Mouse (Mus musculus) duodenum, adult 2 months (tissue): Measurements from ENCODE around the gene Urah. TPM values are rescaled to one million over a fixed set of nuclear protein-coding genes. Genes with fewer than 3 reads are reported as not detected.

Experiments used
- polyA plus RNA-seq: library from polyadenylated mRNA; depleted of rRNA; stranded (reverse); fragments of >200 nt; gene quantifications from 2 replicates; pipeline ENCODE4 v1.2.3, GENCODE M21; 2012; ENCODE audit warnings: low replicate concordance; rRNA removed

The Urah gene
- polyA plus RNA-seq = 70.0 and 92.2 TPM in 2 replicates

DNA sequence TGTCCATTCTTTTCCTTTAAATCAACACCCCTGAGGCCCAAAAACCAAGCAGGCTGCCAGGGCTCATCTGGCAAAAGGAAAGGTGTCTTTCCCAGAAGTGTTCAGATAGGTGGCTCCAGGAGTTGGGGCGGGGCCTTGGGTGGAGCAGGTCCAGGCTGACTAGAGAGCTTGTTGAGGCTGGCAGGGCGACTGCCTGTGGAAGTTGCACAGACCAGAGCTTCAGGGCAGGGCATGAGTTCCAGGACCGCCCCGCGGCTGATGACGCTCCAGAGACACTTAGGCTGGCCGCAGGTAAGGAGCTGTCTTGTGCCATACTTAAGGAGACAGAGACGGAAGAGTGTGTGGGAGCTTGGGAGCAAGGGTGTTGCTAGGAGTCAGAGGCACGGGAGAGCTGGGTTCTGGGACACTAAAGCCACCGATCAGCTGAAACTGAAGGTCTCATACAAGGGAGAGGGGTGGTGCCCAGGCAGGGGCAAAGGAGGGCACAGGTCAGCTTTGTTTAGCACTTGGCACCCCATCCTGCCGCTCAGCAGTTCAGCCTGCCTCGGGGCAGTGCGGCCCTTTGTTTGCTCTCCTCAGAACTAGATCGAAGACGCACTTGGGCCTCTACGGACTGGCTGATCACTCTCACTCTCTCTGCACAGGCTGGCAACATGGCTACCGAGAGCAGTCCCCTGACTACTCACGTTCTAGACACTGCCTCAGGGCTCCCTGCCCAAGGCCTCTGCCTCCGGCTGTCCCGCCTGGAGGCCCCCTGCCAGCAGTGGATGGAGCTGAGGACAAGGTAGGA, at the start of gene Urah:
Urah (plus strand) TSS at position 51 of the 790 bp plus-strand sequence.

GRCm38 (mm10) chr7:140787406-140788052, 47.3 kb upstream of the Urah start, which contains the start of gene Syce1:
Gene Syce1, minus strand, starts transcription at chr7:140787852.

DNA sequence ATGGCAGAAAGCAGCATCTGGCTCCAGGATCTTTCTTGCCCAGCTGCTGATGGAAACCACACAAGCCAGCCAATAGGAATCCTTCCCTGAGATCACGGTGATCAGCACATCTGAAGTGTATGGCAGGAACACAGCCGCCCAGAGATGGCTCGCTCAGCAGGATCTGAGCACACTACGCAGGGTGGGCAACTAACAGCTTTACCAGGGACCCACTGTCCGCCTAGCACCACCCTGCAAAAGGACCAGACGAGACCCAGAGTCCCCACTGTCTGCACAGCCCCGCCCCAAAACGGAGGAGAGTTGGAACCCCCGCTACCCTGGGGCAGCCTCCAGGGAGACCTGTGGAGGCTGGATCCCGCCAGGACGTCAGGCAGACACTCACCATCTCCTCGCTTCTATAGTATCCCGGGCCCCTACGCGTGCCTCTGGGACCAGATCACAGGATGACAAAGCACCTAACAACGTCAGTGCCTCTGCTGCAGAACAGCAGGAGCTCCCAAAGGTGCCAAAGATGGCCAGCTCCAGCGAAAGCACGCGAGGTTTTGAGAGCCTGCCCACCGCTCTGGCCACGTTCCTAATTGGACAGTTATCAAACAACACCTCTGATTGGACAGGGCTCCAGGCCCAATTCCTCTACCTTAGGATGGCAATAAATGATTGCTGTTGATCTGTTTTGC, 13.0 kb upstream of the Urah start, which contains the start of gene Zfp941:
Zfp941 (minus strand) TSS at position 526 of the 677 bp plus-strand sequence.

DNA sequence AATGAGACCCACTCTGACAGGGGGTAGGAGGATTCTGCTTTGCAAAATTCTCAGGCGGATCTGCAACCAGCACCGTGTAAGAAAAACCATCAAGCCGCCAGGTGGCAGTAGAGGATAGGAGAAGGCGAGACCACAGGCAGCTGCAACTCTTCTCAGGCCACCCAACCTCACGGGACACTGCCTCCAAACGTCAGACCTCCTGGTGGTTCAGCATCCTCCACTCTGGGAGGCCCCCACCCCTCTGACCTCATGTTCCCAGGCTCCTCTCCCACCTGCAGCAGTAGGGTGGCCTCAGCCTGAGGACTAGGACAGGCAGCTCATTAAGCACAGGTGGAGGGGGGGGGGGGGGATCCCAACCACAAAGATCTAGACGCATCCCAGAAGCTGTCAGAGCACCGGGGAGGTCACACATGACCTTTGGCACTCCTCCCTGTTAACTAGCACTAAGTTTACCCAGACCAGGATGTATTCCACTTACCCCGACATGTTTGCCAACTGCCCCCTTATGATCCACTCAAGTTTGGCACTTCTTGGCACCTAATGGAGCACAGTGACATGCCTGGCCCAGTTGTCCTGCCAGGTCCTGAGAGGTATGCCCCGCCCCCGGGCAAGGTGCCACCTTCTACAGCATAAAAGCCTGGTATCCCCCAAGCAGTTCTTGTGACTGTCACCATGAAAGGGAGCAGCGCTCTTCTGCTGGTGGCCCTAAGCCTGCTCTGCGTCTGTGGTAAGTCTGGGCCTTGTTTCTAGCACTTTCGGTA, 10.3 kb downstream of the Urah start, which contains the start of gene Scgb1c1:
Scgb1c1 (plus strand) TSS at position 643 of the 761 bp plus-strand sequence.

DNA sequence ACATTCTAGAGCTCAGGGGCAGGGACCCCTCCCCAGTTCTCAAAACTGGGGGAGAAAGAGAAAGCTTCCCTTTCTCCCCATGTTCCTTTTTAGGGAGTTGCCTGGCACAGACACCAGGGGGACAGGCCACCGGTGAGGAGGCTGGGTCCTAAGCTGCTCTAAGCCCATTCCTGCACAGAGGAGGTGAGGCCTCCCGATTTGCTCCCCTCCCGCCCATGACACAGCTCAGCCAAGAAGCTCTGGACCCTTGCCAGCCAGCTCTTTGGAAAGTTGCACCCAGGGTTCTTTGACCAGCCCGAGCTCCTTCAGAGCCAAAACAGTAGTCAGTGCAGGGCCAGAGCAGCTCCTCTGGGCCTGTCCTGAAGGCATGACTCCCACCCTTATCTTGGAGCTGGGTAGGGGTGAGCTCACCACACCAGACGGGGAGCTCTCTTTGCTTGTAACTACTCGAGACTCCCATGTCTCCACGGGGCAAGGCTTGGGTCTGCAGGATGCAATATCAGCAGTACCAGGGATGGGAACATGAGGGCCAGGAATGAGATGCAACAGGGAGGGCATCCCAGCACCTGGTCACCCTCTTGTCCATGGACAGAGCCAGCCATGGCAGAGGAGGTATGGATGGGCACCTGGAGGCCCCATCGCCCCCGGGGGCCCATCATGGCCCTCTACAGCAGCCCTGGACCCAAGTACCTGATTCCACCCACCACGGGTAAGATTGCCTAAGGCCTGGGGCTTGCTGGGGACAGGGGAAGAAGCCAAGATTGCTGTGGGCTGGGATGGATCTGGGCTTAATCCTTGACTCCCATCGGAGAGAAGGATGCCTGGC, 13.2 kb downstream of the Urah start, which contains the start of gene Odf3:
Odf3 (plus strand) TSS at position 51 of the 826 bp plus-strand sequence.

GRCm38 (mm10) chr7:140855860-140856784, 21.3 kb downstream of the Urah start, which contains the start of gene Gm45785:
Gene Gm45785, minus strand, starts transcription at chr7:140856331.

GRCm38 (mm10) chr7:140856785-140857549, 22.1 kb downstream of the Urah start, which contains the start of gene Ric8a:
Gene Ric8a, plus strand, starts transcription at chr7:140856957.

DNA sequence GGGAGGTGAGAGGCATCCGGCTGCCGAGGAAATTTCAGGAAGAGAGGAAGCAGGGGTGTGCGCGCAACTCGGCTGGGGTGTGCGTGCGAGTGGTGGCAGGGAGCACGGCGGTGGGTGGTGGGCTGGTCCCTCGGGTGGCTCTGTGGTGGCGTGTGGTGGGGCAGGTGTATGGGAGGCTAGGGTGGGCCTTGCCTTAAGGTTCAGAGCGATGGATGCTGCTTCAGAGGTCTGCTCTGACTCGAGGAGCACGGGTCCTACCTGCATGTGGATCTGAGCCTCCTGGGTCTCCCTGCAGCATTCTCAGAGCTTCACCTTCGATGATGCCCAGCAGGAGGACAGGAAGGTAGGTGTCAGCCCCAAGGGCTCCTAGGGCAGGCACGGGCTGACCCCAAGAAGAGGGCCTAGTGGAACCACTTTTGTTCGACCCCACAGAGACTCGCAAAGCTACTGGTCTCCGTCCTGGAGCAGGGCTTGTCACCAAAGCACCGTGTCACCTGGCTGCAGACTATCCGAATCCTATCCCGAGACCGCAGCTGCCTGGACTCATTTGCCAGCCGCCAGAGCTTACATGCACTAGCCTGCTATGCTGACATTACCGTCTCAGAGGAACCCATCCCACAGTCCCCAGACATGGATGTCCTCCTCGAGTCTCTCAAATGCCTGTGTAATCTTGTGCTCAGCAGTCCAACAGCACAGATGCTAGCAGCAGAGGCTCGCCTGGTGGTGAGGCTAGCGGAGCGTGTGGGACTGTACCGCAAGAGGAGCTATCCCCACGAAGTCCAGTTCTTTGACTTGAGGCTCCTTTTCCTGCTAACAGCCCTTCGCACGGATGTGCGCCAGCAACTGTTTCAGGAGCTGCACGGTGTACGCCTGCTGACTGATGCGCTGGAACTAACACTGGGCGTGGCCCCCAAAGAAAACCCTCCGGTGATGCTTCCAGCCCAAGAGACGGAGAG, 23.0 kb downstream of the Urah start, which contains the start of gene Bet1l:
Bet1l (minus strand) TSS at position 28 of the 956 bp plus-strand sequence.

GRCm38 (mm10) chr7:140881696-140882468, 47.1 kb downstream of the Urah start, which contains the start of the genes Psmd13 and Sirt3:
Gene Psmd13, plus strand, starts transcription at chr7:140881968.
Gene Sirt3, minus strand, starts transcription at chr7:140882309.

Other genes with a start within 250 kb of the Urah start
- not detected in 2 replicates for gene Olfr46, start 233.7 kb upstream of the Urah start, polyA plus RNA-seq
- not detected in 2 replicates for gene Olfr61, start 206.0 kb upstream of the Urah start, polyA plus RNA-seq
- gene Olfr53, start 188.6 kb upstream of the Urah start, polyA plus RNA-seq = not detected in 2 replicates
- not detected in 2 replicates for gene Olfr539, start 175.1 kb upstream of the Urah start, polyA plus RNA-seq
- gene Olfr45, start 153.1 kb upstream of the Urah start, polyA plus RNA-seq = not detected in 2 replicates
- not detected in 2 replicates for gene Olfr541, start 137.8 kb upstream of the Urah start, polyA plus RNA-seq
- 0.25 and 0.65 TPM in 2 replicates for gene Cyp2e1, start 71.3 kb upstream of the Urah start, polyA plus RNA-seq
- not detected in 2 replicates for gene Syce1, start 47.2 kb upstream of the Urah start, polyA plus RNA-seq
- 0.02 TPM in 1 of 2 replicates, not detected in the other for gene Zfp941, start 12.8 kb upstream of the Urah start, polyA plus RNA-seq
- not detected in 2 replicates for gene Scgb1c1, start 10.5 kb downstream of the Urah start, polyA plus RNA-seq
- gene Odf3, start 12.8 kb downstream of the Urah start, polyA plus RNA-seq = not detected in 2 replicates
- gene Gm45785, start 21.3 kb downstream of the Urah start, polyA plus RNA-seq = not detected in 2 replicates
- gene Ric8a, start 21.9 kb downstream of the Urah start, polyA plus RNA-seq = 66.8 and 79.2 TPM in 2 replicates
- gene Bet1l, start 22.6 kb downstream of the Urah start, polyA plus RNA-seq = 11.4 and 14.3 TPM in 2 replicates
- 44.5 and 51.9 TPM in 2 replicates for gene Psmd13, start 47.0 kb downstream of the Urah start, polyA plus RNA-seq
- gene Sirt3, start 47.3 kb downstream of the Urah start, polyA plus RNA-seq = 23.5 and 27.7 TPM in 2 replicates
- gene Cox8b, start 65.4 kb downstream of the Urah start, polyA plus RNA-seq = 3.8 and 7.2 TPM in 2 replicates
- 71.9 and 89.3 TPM in 2 replicates for gene Nlrp6, start 85.9 kb downstream of the Urah start, polyA plus RNA-seq
- gene Pgghg, start 106.4 kb downstream of the Urah start, polyA plus RNA-seq = 17.9 and 19.5 TPM in 2 replicates
- gene Ifitm5, start 115.3 kb downstream of the Urah start, polyA plus RNA-seq = 1.1 and 1.3 TPM in 2 replicates
- not detected in 2 replicates for gene Gm45717, start 120.9 kb downstream of the Urah start, polyA plus RNA-seq
- gene Ifitm2, start 121.0 kb downstream of the Urah start, polyA plus RNA-seq = 322 and 327 TPM in 2 replicates
- gene Ifitm1, start 132.2 kb downstream of the Urah start, polyA plus RNA-seq = 69.2 and 79.8 TPM in 2 replicates
- 90.0 and 119 TPM in 2 replicates for gene Ifitm3, start 175.8 kb downstream of the Urah start, polyA plus RNA-seq
- 0.75 and 2.8 TPM in 2 replicates for gene Ifitm6, start 182.9 kb downstream of the Urah start, polyA plus RNA-seq
- gene Gm17387, start 194.1 kb downstream of the Urah start, polyA plus RNA-seq = not detected in 2 replicates
- gene B4galnt4, start 226.1 kb downstream of the Urah start, polyA plus RNA-seq = 12.4 and 24.8 TPM in 2 replicates
- 124 and 153 TPM in 2 replicates for gene Pkp3, start 243.2 kb downstream of the Urah start, polyA plus RNA-seq